Mouse (Mus musculus): ENCODE results near the gene Larp1. TPM values are rescaled to one million over a fixed set of nuclear protein-coding genes. Genes with fewer than 3 reads are reported as not detected.
A peak's percentile ranks its signal among the peaks of the same experiment; 100 is the strongest.

Larp1 gene
- total RNA-seq (2015; ENCODE audit: low replicate concordance), result 24.0 and 31.6 TPM in 2 replicates
- total RNA-seq (2017; ENCODE audit: low replicate concordance), result 13.2 and 13.4 TPM in 2 replicates

- no peak for ATAC-seq (replicated peaks; ENCODE audit: low FRiP score, poor library complexity, severe bottlenecking)
These were observed at the start of gene Larp1 for GRCm38 (mm10) chr11:58009051-58009515. Gene Larp1 (plus strand): TSS chr11:58009064.

GRCm38 (mm10) chr11:57959924-57960323 is 48.9 kb upstream of the Larp1 start:
- 0 out of 2 replicates have a peak, but pooled peaks have one; percentile 16 for ATAC-seq (replicated peaks; ENCODE audit: low FRiP score, poor library complexity, severe bottlenecking)

- ATAC-seq (replicated peaks; ENCODE audit: low FRiP score, poor library complexity, severe bottlenecking), result peak; percentile 90
These were observed 46.2 kb upstream of the Larp1 start for GRCm38 (mm10) chr11:57962382-57963285.

- no peak for ATAC-seq (replicated peaks; ENCODE audit: low FRiP score, poor library complexity, severe bottlenecking)
These were observed 45.5 kb upstream of the Larp1 start for GRCm38 (mm10) chr11:57963291-57963870.

- no peak for ATAC-seq (replicated peaks; ENCODE audit: low FRiP score, poor library complexity, severe bottlenecking)
These were observed 42.2 kb upstream of the Larp1 start for GRCm38 (mm10) chr11:57966630-57967029.

- no peak for ATAC-seq (replicated peaks; ENCODE audit: low FRiP score, poor library complexity, severe bottlenecking)
These were observed 40.6 kb upstream of the Larp1 start for GRCm38 (mm10) chr11:57968301-57968700.

GRCm38 (mm10) chr11:57970541-57970940 is 38.3 kb upstream of the Larp1 start:
- ATAC-seq (replicated peaks; ENCODE audit: low FRiP score, poor library complexity, severe bottlenecking), result no peak

GRCm38 (mm10) chr11:57973001-57973912 is 35.6 kb upstream of the Larp1 start:
- no peak for ATAC-seq (replicated peaks; ENCODE audit: low FRiP score, poor library complexity, severe bottlenecking)

GRCm38 (mm10) chr11:57973913-57974234 is 35.0 kb upstream of the Larp1 start:
- no peak for ATAC-seq (replicated peaks; ENCODE audit: low FRiP score, poor library complexity, severe bottlenecking)

- ATAC-seq (replicated peaks; ENCODE audit: low FRiP score, poor library complexity, severe bottlenecking), result no peak
These were observed 33.0 kb upstream of the Larp1 start for GRCm38 (mm10) chr11:57975876-57976275.

- ATAC-seq (replicated peaks; ENCODE audit: low FRiP score, poor library complexity, severe bottlenecking), result no peak
These were observed 31.2 kb upstream of the Larp1 start for GRCm38 (mm10) chr11:57977681-57978080.

GRCm38 (mm10) chr11:57979621-57980020 is 29.2 kb upstream of the Larp1 start:
- ATAC-seq (replicated peaks; ENCODE audit: low FRiP score, poor library complexity, severe bottlenecking), result no peak

- ATAC-seq (replicated peaks; ENCODE audit: low FRiP score, poor library complexity, severe bottlenecking), result no peak
These were observed 27.6 kb upstream of the Larp1 start for GRCm38 (mm10) chr11:57981083-57981809.

- ATAC-seq (replicated peaks; ENCODE audit: low FRiP score, poor library complexity, severe bottlenecking), result 0 out of 2 replicates have a peak, but pooled peaks have one; percentile 56
These were observed 25.2 kb upstream of the Larp1 start for GRCm38 (mm10) chr11:57983480-57984342.

GRCm38 (mm10) chr11:57984343-57984666 is 24.6 kb upstream of the Larp1 start:
- no peak for ATAC-seq (replicated peaks; ENCODE audit: low FRiP score, poor library complexity, severe bottlenecking)

- ATAC-seq (replicated peaks; ENCODE audit: low FRiP score, poor library complexity, severe bottlenecking), result no peak
These were observed 23.4 kb upstream of the Larp1 start for GRCm38 (mm10) chr11:57985485-57985884.

GRCm38 (mm10) chr11:57986053-57986452 is 22.8 kb upstream of the Larp1 start:
- no peak for ATAC-seq (replicated peaks; ENCODE audit: low FRiP score, poor library complexity, severe bottlenecking)

GRCm38 (mm10) chr11:57986456-57986855 is 22.4 kb upstream of the Larp1 start:
- no peak for ATAC-seq (replicated peaks; ENCODE audit: low FRiP score, poor library complexity, severe bottlenecking)

- ATAC-seq (replicated peaks; ENCODE audit: low FRiP score, poor library complexity, severe bottlenecking), result no peak
These were observed 22.0 kb upstream of the Larp1 start for GRCm38 (mm10) chr11:57986861-57987260.

All from erythroblast, adult 5-6 weeks (primary cell).